Mouse (Mus musculus) kidney, postnatal 25 days (tissue): ENCODE measurements around the gene Coq4.
A peak's percentile ranks its signal among the peaks of the same experiment; 100 is the strongest.
"Not testable (repeated sequence)": the region's sequence is repeated elsewhere in the genome, so short reads cannot be mapped to it uniquely, and the experiment has no call there.

ENCODE experiments used
- DNase-seq, 2 experiments: peaks; one replicate each; pipeline ENCODE4 v3.0.0; 2021; ENCODE audit warnings: mixed read lengths in 2 of 2

Coq4 gene

DNA sequence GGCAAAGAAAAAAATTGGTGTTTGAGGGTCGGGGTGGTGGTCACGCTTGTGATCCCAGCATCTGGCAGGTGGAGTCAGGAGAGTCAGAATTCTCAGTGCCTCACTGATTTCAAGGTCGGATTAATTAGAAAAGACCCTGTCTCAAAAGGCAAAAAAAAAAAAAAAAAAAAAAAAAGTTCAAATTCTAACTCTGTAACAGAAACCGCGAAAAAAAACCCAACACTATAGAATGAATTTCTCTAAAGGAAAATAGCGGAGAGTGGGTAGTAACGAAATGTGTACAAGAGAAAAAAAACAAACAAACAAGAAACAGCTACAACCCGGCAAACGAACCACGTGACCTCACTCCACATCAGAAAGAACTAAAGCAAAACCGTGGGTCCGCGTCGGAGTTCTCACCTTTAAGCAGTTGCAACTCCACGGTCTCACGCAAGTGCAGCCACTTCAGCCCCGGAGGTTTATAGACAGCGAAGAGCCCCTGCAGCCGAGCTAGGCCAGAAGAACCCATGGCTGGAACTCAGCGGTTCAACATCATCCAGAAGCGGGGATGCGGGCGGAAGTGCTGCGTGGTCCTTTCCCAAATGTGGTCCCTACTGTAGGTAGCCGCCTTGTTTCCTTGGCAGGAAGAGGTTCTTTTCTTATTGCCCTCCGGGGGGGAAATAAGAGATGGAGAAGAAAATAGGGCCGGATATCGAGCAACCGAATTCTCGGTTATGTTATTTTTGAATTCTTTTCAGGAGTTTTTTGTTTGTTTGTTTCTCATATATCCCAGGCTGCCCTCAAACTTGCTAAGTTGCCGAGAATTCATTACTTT lies at the start of gene Coq4:
Coq4 (plus strand) TSS at position 390 of the 814 bp plus-strand sequence.
- peak; percentile 95 for DNase-seq

DNA sequence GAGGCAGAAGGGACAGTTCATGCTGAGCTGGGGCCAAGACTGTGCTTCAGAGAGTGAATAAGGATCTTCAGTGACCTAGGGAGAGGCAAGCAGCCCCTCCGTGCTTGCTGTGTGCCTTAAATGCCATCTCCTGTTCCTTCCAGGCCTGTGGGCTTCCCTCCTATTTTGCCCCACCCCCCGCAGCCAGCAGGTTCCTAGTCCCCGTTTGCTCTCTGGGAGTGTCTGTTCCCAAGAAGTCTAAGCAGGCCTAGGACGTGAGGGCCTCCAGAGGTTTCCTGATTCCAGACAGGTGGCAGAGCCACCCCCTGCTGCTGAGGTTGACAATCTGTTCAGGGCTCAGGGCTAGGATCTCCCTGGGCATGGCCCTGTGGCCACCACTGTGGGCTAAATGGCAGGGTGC lies 48.5 kb upstream of the Coq4 start:
- DNase-seq, result no peak

DNA sequence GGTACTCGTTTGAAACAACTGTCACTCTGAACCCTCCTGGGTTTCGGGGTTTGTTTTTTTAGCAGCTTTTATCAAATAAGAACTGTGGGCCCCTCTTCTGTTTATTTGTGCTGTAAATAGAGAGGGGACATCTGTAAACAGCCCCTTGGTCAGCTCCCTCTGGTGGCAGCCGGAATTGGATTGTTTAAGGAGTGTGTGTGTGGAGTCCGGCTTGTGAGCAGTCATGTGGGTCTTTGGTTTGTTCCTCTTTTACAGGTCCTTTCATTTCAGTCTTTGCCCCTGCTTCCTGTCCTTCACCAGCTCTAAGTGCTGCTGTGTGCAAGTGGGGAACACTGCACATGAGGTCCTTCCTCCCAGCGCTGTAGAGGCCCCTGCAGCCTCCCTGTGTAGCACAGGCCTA lies 47.9 kb upstream of the Coq4 start:
- DNase-seq, result no peak

DNA sequence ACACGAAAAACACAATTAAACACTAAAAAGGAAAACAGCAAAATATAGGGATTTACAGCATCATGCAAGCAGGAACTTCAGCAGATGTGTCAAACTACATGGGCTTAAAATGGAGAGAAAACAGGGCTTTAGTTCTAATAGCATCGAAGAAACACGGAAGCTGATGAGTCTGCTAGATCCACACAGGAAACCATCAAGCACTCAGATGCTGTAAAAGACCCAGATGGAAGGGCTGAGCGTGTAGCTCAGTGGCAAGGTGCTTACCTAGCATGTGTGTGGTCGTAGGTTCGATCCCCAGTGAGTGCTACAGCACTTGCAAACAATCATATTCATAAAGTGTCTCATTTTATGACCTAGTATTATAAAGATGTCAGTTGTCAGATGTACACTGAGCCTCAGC lies 46.1 kb upstream of the Coq4 start:
- DNase-seq, result no peak

DNA sequence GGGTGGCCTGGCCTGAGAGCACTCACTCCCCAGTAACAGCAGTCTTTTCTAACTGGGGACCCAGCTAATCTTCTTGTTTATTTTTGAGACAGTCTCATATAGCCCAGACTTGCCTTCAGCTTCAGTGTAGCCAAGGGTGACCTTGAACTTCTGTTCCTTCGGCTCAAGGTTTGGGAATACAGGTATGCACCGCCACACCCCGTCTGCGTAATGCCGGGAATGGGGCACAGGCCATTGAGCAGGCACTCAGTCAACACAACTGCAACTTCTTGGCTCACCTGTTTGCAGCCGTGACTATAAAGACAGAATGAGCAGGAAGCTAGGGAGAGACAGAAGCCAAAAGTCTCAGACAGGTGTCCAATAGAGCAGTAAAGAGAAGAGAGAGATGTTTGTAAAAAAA lies 43.0 kb upstream of the Coq4 start:
- DNase-seq, result peak; percentile 29 to 78

DNA sequence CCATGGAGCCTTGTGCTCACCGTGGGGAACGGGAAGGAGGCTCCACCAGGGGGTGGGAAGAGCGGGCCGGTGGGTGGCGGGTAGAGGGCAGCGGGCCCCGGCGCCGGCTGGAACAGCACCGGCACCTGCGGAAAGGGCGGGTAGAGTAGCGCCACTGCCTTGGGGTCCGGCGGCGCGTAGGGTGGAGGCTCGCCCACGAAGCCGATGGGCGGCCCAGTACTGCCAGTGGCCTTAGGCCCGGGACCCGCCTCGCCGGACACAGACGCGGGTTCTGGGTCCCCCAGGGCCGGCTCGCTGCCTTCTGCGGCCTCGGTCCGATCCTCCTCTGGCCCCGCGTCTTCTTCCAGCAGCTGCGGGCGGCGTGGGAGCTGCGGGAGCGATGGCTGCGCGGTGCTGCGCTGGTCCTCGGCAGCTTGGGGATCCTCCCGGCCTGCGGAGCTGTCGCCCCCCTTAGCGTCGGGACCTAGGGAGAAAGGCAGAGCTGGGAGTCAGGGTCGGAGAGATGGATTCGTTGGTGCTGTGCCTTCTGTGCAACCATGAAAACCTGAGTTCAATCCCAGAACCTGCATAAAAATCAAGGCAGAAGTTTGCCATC lies 40.0 kb upstream of the Coq4 start:
- no peak for DNase-seq

DNA sequence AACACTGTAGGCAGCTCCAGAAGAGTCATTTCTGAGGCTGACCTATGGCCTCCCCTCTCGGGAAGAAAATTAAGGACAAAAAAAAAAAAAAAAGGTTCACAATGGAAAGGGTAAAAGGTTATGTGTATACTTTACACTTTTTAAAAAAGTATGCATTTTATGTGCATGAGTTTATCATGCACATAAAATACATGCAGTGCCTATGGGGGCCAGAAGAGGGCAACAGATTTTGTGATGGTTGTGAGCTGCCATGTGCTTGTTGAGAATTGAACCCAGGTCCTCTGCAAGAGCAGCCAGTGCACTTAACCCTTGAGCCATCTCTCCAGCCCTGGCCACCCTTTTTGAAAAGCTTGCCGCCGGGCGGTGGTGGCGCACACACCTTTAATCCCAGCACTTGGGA lies 39.4 kb upstream of the Coq4 start:
- peak in 1 of 2 experiments; percentile 38 for DNase-seq

DNA sequence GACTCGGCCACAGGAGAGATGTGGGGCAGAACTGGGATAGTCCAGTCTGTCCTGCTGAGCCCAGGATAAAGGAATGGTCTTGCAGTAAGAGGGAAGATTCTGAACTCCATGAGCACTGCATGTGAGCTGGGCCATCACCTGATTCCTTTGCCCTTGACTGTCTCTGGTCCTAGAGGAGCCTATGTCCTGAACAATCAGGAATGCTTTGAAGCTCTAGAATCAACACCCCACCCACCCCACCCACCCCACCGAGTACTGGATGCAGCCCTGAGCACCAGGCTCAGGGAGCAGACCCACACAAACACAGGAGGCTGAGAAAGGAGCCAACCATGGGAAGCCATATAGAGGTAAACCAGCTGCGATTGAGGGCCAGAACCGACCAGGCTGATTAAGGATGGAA lies 38.8 kb upstream of the Coq4 start:
- DNase-seq, result no peak

DNA sequence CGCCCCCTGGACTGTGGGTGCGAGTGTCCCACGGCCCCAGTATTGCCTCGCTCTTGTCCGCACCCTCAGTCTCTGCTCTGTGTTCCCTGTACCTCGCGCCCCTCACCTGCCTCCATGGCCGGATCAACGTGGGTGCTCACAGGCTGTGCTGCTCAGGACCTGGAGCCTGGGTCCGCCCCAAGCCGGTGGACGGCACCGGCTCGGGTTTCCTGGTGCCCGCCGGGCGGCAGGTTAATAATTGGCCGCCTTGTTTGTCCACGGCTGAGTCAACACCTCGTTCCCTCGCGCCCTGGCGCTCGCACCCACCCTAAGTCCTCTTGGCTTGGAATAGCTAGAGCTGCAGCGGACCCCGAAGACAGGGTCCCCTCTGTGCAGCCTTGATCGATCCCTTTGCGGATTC lies 35.8 kb upstream of the Coq4 start, which contains the start of gene Gm13420:
Gm13420 (minus strand) TSS at position 189 of the 400 bp plus-strand sequence.
- DNase-seq, result peak; percentile 77 to 91

DNA sequence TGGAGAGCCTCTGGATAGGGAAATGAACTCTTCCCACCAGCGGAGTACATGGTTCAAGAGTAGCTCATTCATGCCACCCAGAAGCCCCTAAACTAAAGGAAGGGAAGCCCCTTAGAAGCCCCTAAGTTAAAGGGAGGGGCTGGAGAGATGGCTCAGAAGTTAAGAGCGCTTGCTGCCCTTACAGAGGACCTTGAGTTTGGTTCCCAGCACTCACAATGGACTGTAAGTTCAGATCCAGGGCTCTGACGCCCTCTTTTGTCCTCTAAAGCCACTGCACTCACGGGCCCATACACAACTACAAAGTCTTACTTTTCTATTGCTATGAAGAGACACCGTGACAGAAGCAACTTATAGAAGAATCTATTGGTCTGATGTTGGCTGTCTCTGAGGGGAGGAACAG lies 34.9 kb upstream of the Coq4 start:
- DNase-seq, result no peak

DNA sequence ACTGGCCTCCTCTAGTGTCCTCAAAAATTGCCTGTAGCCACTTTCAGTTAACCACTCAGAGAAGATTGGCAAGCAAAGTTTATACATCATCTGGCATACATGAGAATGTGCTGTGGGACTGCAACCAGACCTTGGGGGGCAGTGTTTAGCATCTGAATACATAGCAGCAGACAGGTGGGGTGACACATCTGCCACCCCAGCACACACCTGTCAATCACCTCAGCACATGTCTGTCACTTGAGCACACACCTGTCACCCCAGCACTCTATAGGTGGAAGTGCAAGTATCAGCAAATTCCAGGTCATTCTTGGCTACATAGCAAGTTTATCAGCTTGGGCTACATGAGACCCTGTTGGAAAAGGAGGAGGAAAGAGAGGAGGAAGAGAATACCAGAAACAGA lies 31.6 kb upstream of the Coq4 start:
- DNase-seq, result no peak

DNA sequence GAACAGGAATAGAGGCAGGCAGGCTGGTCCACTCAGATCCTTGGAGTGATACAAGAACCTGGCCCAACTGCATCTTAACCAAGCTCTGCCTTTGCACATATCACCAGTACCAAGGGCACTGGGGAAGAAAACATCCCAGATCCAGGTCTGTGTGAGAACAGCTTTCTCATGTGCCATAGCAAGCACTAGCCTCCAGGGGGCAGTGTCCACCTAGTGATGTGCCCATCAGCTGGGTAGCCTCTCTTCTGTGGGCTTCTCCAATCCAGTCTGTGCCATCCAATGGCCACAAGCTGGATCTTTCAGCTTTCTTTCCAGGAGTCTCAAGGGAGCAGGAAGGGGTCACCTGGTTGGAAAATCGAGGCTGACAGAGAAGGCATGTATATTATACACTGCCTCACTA lies 22.5 kb upstream of the Coq4 start:
- peak; percentile 77 to 79 for DNase-seq

DNA sequence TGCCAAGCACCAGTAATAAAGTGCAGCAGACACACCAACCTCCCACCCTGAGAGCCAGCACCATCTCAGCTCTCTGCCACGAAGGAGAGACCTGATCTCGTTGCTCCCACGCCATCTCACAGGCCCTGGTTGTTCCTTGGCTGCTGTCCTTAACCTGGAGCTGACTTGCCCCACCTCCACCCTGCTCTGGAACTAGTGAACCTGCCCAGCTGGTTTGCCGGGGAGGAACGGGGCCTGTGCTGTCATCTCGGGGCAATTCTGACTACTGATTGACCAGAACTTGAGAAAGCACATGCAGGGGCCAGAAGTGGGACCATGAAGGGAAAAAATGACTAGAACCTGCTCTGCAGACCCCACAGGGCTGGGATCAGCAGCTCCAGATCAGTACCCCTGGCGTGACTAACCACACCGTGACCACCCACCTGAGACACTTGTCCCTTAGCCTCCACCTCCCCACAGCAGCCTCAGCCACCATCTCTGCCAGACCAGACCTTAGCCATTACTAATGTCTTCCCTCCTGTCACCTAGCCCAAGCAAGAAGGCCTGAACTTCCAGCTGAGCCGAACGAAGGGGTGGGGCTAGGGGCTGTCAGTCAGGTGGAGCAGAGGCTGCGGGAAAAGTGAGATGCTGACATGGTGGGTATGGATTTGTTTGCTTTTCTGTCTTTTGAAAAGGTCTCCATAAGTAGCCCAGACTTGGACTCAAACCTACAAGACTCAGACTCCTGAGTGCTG lies 19.1 kb upstream of the Coq4 start:
- peak; percentile 64 to 85 for DNase-seq

DNA sequence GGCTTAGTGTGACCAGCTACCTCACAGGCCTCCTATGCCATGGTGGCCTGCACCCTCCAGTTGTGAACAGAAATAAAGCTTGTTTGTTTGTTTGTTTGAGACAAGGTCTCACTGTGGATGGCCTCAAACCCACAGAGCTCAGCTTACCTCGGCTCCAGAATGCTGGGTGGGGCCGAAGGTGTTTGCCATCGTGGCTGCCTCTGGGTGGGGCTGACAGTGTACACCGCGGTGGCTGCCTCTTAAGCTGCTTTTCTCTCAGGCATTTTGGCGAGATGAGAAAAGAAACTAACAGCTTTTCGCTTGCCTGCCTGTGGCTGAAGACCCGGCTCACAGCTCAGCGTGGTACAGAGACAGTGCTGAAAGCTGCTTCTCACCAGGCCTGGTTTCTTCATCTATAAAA lies 18.4 kb upstream of the Coq4 start:
- DNase-seq, result no peak

DNA sequence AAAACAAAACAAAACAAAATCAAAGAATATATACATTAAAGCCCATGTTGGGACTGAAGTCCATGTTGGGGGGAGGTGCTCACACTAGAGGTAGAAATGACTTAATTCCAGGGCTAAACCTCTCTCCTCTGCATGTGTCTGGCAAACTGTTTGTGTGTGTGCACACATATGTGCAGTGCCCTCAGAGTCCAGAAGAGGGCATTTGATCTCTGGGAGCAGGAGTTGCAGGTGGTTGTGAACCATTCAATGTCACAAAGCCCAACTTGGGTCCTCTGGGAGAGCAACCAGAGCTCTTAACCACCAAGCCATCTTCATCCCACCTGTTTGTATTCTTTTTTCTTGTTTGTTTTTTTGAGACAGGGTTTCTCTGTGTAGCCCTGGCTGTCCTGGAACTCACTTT lies 17.1 kb upstream of the Coq4 start:
- no peak for DNase-seq

DNA sequence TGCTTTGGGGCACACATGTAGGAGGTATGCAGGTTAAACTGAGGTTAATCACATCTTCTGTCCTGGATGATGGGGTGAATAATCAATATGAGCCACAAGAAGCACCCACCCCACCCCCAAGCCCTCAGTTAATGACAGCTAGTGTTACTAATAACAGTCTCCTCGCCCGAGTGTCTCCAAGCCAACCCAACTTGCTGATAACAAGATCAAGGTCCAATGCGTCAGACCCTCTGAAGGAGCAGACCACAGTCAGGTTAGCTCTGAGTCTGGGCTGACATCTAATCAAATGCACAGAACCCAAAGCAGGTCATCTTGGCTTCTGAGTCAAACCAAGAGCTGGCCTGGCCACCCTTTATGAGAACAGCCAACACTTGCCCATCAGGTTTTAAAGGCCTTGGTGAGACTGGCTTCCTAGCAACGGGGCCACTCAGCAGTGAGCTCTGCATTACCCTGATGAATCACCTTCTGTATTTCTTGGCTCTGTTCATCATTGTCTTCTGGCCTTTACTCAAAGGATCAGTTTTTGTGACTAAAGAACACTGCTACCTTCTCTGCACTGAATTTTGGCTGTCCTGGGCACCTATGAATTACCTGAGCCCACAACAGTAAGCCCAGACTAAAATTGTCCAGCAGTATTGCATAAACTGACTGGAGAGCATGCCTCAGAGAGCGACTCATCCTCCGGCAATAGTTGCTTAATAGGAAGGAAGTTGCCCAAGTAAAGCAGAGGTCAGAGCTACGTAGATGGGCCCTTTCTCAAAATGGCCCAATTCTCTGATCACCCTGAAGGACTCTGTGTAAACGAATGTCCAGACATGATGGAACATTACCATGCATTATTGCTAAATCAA lies 15.5 kb upstream of the Coq4 start:
- no peak for DNase-seq

DNA sequence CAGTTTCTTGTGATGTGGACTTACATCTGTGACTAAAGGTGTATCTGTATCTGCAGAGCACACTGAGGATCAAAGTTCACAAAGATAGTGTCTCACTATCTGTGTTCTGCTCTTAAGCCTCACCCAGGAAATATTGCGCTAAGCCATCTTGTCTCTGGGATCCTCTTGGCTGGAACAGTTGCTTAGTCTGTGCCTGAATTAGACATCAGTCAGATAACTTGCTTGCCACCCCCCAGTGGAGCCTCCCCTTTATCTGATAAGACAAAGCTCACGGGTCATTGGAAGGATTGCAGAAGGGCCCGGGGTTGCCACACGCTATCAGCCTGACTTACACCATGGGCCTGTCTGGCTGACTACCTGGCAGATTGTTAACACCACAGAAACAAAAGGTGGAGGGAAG lies 14.0 kb upstream of the Coq4 start:
- DNase-seq, result no peak

DNA sequence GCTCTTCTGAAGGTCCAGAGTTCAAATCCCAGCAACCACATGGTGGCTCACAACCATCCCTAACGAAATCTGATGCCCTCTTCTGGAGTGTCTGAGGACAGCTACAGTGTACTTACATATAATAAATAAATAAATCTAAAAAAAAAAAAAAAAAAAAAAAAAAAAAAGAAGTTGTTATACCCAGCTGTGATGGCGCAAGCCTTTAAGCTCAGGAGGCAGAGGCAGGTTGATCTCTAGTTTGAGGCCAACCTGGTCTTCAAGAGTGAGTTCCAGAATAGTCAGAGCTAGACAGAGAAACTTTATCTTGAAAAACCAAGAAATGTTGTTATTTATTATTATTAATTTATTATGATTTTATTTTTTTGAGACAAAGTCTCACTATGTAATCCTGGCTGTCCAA lies 6.0 kb upstream of the Coq4 start:
- DNase-seq, result not testable (repeated sequence)

DNA sequence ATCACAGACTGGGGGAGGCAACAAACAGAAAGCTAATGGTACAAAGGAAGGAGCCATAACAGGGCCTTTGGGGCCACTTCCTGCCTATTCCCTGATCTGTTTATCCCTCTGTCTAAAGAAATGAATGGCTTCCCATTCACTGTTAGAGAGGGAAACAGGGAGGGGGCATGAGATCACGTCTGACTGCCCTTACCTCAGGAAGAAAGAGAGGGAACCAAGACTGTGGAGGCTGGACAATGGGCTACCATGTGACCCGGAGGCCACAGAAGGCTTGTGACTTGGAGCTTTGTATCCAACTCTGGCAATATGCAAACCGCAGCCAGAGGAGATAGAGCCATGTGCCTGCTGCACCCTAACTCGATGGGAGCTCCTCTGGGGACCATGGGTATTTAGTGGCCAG lies 3.0 kb upstream of the Coq4 start:
- DNase-seq, result no peak

DNA sequence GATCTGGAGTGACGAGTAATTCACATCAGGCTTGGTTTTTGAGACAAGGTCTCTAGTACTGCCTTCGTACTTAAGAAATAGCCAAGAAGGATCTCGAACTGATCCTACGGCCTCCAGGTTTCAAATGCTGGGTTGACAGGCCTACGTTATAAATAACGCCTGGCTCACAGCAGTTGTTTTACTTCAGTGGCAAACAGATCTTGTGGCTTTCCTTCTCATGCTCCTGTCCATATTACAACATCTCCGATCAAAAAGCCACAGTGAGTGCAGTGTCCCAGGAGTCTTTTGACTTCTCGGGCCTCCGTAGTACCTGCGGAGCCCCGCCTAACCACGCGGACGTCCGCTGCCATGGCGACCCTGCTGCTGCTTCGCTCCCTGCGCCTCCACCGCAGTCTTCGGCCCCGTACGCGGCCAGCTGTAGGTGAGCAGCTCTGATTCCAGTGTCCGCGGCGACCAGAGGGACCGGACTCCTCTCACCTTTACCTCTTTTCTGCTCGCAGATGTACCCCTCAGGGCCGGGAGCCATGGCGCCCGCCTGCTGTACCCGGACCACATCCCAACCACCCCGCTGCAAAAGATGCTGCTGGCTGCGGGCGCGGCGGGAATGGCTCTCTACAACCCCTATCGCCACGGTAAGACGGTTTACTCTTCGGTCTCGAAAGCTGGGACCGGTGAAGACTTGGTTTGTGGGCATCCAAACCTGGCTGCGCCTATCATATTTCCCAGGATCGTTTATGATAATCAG lies 816 bp downstream of the Coq4 start, which contains the start of gene Trub2:
Trub2 (minus strand) TSS at position 566 of the 745 bp plus-strand sequence.
- DNase-seq, result peak; percentile 89 to 94

DNA sequence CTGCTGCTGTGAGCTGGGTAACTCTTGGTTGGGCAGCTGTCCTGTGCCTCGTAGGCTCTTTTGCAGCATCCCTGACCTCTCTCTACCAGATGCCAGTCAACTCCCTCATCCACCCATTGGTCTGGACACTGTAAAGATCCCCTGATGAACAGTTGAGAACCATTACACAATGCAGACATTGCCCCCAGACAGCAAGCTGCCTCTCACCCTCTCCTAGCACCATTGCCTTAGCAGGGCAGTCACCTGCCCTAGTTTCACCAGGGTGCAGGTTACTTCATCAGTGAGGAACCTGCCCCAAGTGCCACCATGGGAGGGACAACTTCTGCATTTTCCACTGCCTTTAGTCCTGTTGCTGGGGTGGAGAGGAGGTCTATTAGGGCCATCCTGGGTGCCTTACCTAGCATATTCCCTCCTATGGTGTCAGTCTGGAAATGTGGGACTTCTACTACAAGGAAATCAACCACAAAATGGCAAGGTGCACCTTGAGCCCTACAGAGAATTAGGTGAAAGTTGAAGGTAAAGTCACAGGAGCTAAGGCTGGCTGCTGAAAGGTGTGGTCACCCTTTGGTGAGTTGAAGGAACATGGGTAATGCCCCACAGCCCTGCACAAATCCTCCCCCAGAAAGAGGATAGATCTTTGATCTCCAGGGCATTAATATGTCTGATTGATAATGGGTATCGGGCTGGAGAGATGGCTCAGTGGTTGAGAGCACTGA lies 5.6 kb downstream of the Coq4 start:
- peak in 1 of 2 experiments; percentile 24 for DNase-seq
